Mouse (Mus musculus): ENCODE measurements around the gene Scn1a. TPM values are rescaled to one million over a fixed set of nuclear protein-coding genes. Genes with fewer than 3 reads are reported as not detected.

Gene Scn1a
- 10 to 100 TPM; 64.4 to 69.1 TPM for total RNA-seq (2021)
- long read RNA-seq, full-length matches to known transcripts, result 4 of 14 reads
- long read RNA-seq, partial matches to known transcripts, result 5 of 14 reads
- long read RNA-seq, other reads (novel, unspliced or antisense), result 5 of 14 reads

DNA sequence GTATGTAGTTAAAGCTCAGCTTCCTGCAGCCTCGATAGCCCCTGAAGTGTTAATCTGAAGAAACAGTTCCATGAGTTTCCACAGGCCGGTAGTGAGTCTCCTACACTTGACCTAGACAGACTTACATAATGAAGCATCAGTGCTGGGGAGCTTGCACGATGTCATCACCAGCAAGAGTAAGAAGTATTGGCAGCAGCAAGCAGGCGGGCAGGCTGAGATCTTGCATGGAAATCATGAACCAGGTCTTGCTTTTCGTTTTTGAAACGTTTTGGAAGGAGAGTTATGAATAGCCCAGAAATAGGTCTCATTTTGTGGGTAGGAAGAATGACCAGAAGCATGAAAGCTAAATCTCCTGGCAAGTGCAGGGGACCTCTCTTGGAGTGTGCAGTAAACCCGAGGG, at the start of gene Scn1a:
Gene Scn1a (minus strand): TSS at position 130 of the 400 bp plus-strand sequence.
- DNase-seq (ENCODE audit: low spot score in 2 of 2), result peak in 1 of 2 experiments; percentile 29

DNA sequence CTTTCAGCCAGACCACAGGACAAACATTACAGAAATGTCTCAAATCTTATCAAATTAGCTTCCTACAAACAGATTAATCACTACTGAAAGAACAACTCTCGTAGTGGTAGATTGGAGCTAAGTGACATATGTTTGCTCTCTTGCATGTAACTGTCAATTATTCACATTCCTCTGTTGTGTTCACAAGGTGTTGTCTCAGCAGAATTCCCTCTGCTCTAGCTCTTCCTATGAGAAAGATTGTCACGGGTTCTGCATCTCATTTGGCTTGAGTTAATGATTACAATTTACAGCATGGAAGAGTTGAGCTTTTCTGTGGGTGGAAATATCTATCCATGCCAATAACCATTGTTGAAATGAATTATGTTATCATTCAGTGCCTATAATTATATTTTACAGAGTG, 37.8 kb upstream of the Scn1a start:
- DNase-seq (ENCODE audit: low spot score in 2 of 2), result peak in 1 of 2 experiments; percentile 11

DNA sequence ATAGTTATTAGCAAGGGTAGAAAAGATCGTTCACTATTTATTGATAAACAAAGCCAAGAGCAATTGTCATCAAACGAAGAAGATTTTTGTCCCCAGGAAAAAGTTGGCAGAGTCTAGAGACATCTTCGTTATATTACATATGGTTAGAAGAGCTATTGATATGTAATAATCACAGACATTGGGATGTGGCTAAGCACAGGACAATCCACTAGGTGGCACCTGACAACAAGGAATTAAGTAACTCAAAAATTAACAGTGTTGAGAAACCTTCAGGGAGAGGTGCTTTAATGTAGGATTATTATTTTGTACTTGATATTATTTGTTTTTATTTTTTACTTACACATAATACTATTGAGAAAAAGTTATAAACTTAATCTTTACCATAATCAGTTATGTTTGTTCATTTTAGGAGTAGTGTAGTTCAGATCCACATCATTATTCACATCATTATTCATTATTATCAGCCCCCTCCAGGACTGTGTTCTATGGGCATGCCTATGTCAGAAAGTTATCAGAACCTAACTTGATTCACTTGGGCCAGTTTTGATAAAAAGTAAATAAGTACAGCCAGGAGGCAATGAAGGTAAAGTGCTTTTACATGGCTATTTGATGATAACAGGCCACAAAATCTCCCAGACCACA, 32.7 kb upstream of the Scn1a start:
- peak in 1 of 2 experiments; percentile 77 for DNase-seq (ENCODE audit: low spot score in 2 of 2)

DNA sequence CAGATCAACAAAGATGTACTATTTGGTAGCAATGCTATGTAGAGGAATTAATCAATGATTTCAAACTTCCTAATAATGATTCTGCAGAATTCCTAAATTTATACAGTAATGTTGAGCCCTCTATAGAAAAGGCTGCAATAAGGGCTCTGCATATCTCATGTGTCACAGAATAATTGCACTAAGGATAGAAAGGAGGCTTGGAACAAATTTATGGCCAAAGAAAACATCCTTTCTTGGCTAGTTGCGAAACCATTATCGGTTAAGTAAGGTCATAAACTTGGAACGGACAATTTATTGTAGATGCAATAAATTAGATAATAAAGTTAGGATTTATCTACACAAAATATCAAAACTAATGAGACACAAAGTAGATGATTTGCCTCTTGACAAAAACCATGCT, 24.8 kb upstream of the Scn1a start:
- DNase-seq (ENCODE audit: low spot score in 2 of 2), result no peak

DNA sequence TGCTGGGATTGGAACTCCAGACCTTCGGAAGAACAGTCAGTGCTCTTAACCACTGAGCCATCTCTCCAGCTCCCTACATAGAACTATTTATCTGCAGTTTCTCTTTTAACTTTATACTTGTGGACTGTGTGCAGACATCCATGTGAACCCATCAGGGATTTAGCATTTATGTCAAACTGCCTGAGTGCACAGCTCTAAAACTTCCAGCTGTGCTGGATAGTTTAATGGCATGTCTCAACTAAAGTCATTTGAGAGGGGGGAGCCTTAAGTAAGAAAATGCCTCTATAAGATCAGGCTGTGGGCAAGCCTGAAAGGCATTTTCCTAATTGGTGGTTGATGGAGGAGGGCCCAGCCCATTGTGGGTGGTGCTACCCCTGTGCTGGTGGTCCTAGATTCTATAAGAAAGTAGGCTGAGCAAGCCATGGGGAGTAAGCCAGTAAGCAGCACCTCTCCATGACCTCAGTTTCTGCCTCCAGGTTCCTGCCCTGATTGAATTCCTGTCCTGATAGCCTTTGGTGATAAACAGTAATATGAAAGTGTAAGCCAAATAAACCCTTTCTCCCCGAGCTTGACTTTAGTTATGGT, 24.3 kb upstream of the Scn1a start:
- DNase-seq (ENCODE audit: low spot score in 2 of 2), result no peak

DNA sequence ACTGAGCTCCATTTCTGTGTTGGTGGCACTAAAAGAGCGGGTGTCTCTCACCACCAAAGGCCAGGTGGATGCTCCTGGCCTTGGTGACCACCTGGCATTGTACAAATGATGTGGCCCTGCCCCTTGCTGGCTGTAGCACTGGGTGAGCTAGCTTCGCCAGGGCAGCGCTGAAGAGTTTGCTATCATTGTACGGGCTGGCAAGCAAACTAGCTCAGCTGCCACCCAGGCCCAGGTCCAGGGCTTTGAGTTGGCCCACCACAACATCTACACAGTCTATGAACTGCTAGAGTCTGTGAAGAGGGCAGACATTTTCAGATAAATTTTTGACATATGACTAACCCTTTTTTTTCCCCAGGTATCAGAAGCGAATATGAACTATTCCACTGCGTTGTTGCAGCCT, 23.3 kb upstream of the Scn1a start:
- no peak for DNase-seq (ENCODE audit: low spot score in 2 of 2)

DNA sequence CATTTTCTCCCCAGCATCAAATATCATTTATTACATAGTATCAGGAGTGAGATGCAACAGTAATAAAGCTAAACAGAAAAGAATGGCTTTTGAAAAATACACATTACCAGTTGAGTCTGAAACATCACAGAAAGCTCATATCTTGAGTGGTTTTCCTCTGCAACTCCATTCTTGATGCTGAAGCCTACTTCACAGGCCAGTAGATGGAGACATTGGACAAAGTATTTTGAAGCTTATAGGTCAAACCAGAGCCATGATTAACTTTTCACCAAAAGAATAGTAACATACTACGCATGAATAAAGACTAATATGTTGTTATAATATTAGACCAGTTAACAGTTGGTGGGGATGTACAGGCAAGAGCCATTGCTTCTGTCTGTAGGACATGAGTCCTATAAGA, 21.8 kb upstream of the Scn1a start:
- no peak for DNase-seq (ENCODE audit: low spot score in 2 of 2)

DNA sequence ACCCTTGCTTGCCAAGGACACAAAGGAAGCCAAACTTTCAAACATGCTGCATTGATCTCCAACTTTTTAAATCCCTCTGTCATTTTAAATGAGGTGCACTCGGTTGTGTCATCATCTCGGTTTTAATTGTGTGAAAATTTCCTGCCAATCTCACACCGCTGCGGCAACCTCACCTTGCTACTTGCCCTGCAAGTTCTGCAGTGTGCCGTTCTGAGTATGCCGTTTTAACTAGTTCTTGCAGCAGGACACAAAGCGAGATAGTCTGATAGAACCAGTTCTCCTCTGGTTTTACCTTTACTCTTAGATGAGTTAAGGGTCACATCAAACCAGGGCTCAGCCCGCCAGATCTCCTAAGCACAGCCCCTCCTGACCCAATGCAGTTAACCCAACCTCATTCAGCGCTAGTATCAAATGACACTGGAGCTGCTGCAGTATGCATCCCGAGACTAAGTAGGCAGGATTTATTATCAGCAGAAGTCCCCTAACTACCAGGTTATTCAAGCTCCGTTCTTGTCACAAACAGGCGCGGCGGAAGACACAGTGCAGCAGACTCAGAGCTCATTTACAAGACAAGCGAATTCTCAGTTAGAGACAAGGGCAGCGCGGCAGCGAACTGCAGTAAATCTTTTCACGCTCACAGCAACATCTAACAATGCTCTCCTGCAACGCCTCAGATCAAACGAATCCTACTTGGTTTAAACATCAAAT, 722 bp downstream of the Scn1a start:
- DNase-seq (ENCODE audit: low spot score in 2 of 2), result peak; percentile 8 to 34

DNA sequence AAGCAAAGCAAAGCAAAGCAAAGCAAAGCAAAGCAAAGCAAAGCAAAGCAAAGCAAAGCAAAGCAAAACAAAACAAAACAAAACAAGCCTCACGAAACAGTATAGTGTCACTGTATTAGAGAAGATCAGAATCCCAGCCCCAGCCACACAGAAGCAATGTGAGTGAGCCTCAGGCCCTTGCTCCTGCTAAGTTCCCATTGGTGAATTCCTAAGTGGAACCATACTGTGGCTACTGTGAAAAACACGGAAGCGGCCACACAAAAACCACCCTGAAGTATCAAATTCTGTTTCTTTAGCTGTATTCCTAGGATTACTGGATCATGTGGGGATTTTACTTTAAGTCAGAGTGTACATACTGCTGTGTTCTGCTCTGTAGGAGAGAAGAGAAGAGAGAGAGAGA, 4.4 kb downstream of the Scn1a start:
- DNase-seq (ENCODE audit: low spot score in 2 of 2), result no peak

DNA sequence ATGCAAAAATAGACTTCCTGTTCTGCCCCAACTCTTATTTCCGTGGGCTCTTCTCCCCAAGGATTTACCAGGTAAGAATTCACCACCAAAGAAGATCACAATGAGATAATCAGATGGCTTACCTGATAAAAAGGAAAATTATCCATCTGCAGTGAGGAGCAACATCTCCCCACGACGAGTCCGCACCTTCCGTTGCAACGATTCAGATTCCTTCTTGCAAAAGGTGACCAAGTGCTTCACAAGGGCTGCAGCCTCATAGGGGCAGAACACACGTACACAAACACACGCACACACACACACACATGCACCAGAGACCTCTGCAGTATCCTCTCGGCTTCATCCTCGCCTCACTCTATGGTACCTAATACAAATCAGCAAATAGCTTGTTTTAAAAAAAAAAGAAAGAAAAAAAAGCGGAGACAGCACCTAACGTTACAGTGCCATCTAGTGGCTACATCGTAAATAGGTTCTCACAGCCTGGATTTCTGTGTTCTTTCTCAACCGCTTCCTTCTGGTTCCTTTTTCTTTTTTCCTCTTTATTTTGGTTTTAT, 30.8 kb downstream of the Scn1a start:
- peak; percentile 36 to 81 for DNase-seq (ENCODE audit: low spot score in 2 of 2)

DNA sequence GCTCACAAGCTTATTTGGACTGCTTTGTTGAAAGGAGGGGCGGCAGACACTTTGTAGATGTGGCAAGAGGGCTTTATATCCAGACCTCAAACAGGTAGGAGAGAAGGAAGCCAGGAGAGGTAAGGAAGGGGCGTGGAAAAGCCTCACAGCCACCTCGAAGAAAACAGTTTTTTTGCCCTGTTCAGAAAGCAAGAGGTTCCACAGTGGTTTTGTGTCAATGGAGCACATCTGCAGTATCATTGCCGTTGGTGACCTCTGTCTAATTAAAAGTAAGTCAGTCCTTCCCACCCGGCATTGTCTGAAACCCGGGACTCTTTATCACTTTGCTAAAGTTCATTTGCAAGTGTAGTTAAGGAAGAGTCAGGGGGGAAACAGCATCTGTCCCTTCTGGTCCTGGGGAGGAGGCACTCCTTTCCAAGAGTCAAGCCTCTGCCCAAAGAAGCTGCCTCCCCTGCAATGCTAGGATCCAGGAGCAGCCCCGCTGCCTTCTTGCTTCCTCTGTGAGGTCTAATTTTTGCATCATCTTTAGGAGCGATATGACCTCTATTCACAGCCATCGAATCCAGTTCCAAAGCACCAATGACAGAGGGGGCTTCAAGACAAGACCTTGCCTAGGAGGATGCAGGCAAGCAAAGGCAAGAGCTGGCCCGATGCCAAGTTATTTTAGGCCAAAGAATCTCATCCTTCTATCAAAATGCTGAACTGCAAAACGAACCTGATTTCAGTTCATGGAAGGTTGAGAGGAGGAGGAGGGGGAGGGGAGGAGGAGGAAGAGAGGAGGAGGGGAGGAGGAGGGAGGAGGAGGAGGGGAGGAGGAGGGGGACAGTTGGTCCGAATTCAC, 31.5 kb downstream of the Scn1a start:
- DNase-seq (ENCODE audit: low spot score in 2 of 2), result peak in 1 of 2 experiments; percentile 55

DNA sequence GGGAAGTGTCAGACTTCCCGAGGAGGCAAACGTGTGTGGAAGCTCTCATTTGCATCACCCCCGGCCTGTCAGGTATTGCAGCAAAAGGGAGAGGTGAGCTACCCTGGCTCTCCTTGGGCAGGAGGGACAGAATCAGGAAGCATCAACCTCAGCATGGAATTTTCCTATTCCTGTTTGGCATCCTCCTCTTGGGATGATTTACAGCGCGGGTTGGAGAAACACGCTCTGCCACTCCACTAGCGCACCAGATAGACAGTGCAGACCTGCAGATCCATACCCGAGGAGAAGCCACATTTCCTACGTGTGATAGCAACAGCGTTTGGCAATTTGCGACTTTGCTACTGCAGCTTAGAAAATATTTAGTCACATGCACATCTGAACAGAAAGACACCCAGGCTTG, 32.2 kb downstream of the Scn1a start:
- DNase-seq (ENCODE audit: low spot score in 2 of 2), result peak; percentile 44 to 50

DNA sequence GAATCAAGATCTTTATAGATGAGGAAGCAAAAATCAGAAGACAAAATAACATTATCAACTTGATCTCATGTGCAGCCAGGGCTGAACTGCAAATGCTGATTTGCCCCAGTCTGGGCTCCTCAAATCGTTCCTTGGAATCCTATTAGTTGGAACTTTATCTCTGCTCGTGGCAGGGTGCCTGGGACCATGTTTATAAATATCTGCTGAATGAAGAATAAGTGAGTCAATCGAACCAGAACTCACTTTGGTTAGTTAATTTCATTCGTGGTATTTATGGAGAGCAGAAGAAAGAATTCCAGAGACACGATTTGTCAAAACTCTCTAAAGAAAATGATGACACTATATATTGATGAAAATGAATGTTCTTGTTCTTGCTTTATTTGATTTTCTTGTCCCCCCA, 48.1 kb downstream of the Scn1a start:
- peak; percentile 23 to 62 for DNase-seq (ENCODE audit: low spot score in 2 of 2)

DNA sequence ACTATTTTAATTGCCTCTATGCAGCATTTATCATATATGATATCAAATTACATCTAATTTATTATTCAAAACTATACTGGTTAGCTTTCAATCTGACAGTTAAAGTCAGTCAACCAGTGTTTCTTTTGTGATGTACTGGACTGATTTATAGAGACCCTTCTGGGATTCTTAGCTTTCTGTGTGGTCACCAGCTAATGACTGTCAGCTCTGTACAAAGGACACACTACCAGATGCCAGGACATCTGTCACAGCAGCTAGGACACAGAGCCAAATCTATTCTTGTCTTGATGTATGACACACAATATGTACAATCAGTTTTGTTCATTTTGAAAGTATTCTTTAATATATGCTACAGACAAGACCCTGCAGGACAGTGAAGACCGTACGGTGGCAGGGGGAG, 72.7 kb downstream of the Scn1a start:
- DNase-seq (ENCODE audit: low spot score in 2 of 2), result no peak

DNA sequence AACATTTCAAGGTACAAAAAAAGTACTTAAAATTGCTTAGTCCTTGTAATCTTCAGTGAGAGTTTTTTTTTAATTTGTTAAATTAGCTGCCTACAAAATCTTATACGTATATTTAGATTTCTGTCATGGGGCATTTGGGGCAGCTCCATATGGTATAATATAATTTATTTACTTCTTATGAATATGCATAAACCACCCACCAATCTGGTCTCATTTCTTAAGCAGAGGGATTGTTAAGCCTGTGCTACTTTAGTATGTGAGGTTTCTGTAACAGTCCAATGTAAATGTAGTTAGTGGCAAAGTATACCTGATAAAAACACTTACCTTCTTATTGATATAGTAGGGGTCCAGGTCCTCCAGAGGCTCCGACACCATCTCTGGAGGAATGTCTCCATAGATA, 90.0 kb downstream of the Scn1a start:
- no peak for DNase-seq (ENCODE audit: low spot score in 2 of 2)

DNA sequence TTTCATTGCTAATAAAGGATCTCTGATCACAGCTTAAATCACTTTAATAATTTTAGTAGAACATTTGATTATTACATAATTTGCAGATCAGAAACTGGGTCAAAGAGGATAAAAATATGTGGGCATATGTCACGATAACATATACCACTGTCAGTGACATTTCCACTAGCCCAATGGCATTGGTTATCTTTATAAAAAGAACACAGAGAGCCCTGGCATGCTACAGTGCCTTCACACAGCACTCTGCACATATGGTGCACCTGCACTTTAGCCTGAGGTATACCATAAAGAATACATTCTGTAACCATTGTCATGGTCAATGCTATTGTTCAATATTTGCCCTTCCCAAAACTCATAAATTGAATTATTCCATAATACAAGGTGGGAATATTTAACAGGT, 94.0 kb downstream of the Scn1a start:
- no peak for DNase-seq (ENCODE audit: low spot score in 2 of 2)

DNA sequence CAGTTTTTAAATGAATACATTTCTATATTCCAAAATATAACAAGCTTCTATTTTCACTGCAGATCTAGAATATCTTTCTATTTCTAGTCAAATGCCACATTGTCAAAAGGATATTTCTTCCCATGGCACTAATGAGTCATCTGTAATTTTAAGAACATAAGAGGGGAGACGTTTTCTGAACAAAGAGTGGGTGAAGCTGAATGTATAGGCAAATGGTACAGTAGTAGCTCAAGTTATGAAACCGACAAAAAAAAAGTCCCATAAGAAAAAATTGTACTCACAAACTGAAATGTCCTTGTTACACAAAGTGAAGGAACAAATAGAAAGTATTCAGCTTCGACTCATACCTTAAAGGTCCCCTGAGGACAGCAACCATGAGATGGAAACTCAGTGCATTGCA, 94.5 kb downstream of the Scn1a start:
- no peak for DNase-seq (ENCODE audit: low spot score in 2 of 2)

DNA sequence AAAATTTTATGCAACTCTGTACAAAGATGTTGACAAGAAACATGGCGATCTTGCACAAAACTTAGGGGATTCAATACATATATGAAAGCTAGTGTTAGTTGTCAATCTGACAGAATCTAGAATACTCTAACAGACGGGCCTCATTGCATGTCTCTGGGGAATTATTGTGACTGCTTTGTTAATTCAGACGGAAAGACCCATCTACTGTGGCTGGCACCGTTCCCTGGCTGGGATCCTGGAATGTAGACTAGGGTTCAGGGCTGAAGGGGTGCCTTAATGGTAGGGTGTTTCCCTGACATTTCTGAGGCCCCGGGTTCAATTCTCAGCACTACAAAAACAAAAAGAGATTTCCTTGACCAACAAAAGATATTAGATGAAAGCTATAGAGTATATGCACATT, 103.2 kb downstream of the Scn1a start:
- no peak for DNase-seq (ENCODE audit: low spot score in 2 of 2)

DNA sequence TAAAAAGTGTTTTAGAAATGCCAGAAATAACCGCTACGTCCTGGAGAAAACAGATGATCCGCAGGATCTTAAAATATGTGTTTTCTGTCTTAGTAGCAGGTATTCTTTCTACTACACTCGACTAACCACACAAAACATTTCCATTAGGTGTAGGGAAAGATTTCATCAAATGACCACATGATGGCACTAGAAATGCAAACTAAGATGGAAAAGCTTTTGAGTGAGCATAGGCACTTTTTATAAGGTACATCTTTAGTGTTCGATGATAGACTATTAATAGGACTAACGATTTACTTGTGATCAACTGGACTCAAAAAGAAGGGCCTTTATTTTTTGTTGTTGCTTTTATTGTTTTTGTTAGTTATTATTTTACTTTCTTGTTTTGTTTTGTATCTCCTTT, 104.2 kb downstream of the Scn1a start:
- peak in 1 of 2 experiments; percentile 22 for DNase-seq (ENCODE audit: low spot score in 2 of 2)

DNA sequence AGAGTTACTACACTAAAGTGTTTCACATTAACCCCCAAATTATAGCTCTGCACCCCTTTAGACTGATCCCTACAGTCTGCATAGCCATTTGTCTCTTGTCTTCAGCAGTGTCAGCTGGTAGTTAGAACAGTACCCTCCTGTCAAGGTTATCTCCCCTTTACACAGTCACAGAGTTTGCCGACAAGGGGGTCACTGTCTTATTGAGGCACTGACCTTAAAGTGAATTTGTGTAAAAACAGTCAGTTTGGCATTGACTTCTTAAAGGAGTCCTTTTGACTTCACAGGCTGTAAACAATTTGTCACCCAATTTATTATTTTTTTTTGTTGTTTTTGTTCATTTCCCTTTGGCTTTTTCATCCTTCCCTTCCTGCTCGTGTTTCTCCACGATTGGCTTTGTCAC, 168.1 kb downstream of the Scn1a start:
- DNase-seq (ENCODE audit: low spot score in 2 of 2), result no peak

Measured in layer of hippocampus, adult 18-20 months (tissue).